Mouse (Mus musculus) testis, postnatal 10 days (tissue): ENCODE measurements at regions not wholly inside any gene's neighbourhood (a gene's known extent, or its start where the extent isn't known, plus 50 kb on each side); places are given as distances from the start of the nearest gene placed in this dataset.

Experiments
- DNase-seq: peaks from one replicate; pipeline ENCODE4 v3.0.0; 2021; ENCODE audit warnings: low spot score

- no peak for DNase-seq
These were observed 119.6 kb upstream of the Ofcc1 start for GRCm38 (mm10) chr13:40480830-40481229.

DNA sequence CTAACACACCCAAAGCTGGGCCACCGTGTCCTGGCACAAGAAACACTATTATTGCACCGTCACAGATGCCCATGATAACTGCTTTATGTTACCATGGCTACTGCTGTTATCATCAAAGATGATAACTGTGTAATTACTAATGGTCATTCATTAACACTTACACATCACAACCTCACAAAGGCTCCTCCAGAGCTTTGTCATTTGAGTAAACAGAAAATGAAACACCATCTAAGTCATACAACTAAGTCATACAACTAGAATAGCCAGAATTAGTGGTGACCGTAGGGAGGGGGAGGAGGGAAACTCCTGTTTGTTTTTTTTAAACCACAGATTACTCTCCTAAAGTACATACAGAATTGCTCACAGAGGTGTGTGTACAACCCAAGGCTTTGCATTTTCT, 111.4 kb upstream of the Ofcc1 start:
- DNase-seq = no peak

DNA sequence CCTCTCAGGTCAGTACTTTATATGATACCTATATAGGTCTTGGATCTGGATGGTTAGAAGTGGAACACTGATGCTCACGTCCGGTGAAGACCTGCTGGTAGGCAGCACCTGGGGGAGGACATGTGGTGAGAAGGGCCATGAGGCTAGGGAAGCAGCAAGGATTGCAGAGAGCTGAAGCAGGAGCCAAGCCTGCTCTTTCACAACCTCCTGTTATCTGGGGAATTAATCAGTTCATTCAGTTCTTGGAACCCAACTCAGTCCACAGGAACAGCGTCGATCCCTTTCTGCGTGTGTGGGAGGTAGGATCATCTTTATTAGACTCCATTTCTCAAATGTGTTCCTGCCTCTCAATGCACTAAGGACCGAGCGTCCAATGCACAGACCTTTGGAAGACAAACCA, 107.9 kb upstream of the Ofcc1 start:
- DNase-seq = no peak

DNA sequence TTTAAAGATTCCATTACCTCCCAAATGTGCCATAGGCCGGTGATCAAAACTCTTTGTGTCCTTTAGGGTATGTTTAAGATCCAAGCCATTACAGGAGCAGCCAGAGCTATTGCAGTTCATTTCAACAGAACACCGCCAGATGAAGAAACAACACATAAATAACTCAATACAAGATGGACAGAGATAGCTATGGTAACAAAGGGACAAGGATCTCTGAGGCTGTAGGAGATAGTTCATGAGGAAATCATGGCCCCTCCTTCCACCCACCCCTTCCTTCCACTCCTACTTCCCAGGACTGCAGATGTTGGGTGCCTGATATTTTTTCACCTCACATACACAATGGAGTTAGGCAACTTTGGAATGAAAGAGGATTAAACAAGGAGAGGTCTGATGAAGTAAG, 92.1 kb upstream of the Ofcc1 start:
- no peak for DNase-seq

- DNase-seq = no peak
These were observed 68.6 kb upstream of the Ofcc1 start for GRCm38 (mm10) chr13:40429831-40430230.

DNA sequence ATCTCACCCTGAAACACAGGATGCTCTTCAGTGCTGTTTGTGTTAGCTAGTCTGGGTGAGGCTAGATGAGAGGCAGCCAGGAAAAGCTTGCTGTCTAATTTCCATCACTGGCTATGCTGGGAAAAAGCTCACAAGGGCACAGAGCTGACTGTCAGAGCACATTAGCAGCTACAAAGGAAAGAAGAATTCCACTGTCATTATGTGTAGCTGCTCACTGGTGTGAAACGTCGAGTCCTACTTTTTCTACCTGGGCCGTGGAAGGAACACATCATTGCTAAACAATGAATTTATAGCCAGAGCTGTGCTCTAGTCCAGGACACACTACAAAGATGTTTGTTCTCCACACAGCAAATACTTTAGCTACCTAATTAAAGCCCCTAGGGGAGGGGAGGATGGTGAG, 61.8 kb upstream of the Ofcc1 start:
- no peak for DNase-seq

GRCm38 (mm10) chr13:40417856-40418255, 56.6 kb upstream of the Ofcc1 start:
- DNase-seq = no peak

- DNase-seq = no peak
These were observed 51.8 kb upstream of the Ofcc1 start for GRCm38 (mm10) chr13:40413074-40413473.
